Mouse (Mus musculus) embryonic fibroblast, embryonic 13.5 days (primary cell): ENCODE data around the gene Tnip3.

Experiments
- CTCF ChIP-seq: IDR thresholded peaks from 2 replicates; pipeline ENCODE4 v1.5.1; 2011; ENCODE audit warnings: mild to moderate bottlenecking, control low read depth, low read length, moderate library complexity, borderline replicate concordance; ENCODE audit not compliant: insufficient read depth
- POLR2A ChIP-seq: IDR thresholded peaks from 2 replicates; pipeline ENCODE4 v1.6.1; 2011; ENCODE audit warnings: low read depth, mild to moderate bottlenecking, control low read depth, low read length, moderate library complexity

DNA sequence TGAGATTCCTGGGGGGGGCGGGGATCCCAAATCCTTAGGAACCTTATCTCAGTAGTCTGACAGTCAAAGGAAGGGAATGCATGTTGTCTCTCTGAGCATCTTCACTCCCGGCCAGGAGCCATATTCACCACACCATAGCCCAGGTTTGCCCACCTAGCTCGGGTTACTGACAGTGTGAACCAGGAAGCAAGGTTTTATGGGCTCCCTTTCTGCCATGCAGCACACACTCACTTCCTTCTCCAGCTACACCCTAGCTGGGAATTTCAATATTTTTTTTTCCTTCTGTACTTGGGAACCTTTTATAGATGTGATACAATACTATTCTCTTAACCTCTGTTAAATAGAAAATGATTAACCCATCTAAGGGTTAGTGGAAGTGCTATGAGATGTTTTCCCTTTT is 73.4 kb downstream of the Tnip3 start:
- no peak for TF ChIP-seq CTCF
- no peak for TF ChIP-seq POLR2A
